Mouse (Mus musculus): ENCODE measurements around the gene Secisbp2l. TPM values are rescaled to one million over a fixed set of nuclear protein-coding genes. Genes with fewer than 3 reads are reported as not detected.
A peak's percentile ranks its signal among the peaks of the same experiment; 100 is the strongest.

The Secisbp2l gene
- polyA plus RNA-seq, 1 experiment from 2014 or later, result 15.2 TPM

DNA sequence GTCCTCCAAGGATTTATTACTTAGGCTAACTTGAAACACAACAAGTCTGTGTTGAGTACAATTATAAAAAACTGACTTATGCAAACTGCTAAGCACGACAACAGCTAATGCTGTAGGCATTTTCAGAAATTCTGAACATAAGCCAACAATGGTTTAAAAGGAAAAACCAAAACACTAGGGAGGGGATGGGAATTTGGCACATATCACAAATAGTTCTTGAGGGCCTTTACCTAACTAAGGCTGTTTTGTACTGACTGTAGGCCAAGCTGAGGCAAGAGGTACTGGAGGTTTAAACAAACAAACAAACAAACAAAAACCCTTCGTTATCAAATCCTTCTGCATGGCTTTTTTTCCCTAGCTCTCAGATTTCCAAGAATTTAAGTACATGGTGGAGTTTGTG lies 1.7 kb downstream of the Secisbp2l start:
- Histone ChIP-seq H3K36me3 (replicated peaks) (no peaks in the 10 kb centered on the region), H3K4me3 (peak overlapping the region; percentile 74; the same call in 1 of the 2 replicates), H3K4me1 (peaks cover 24% of the 10 kb centered on the region), H3K9me3 (no peaks in the 10 kb centered on the region), H3K27ac (no peak overlapping the region), H3K27me3 (ENCODE audit: poor library complexity, severe bottlenecking) (no peaks in the 10 kb centered on the region)
- no peak for DNase-seq (ENCODE audit: extremely low spot score, low spot score)
- 87% methylated on average over 2 of the region's 2 CpGs for WGBS

DNA sequence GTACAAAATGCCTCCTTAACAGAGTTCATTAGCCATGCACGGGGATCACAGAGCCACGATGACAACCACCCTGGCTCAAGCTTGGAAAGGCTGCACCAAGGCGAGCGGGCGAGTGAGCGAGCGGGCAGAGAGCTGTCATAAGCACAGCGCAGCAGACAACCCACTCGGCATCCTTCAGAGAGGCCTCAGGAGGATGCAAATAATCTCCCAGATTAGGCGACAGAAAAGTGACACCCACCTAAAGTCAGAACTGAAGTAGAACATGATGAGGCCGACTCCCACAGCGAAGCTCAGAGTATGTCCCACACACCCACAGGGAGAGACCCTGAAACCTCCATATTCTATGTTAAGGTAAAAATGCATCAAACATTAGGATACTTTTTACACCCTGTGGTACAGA lies 4.3 kb downstream of the Secisbp2l start:
- Histone ChIP-seq H3K4me3 (no peak overlapping the region), H3K27me3 (ENCODE audit: poor library complexity, severe bottlenecking) (no peaks in the 10 kb centered on the region), H3K27ac (no peak overlapping the region), H3K36me3 (replicated peaks) (peaks cover 16% of the 10 kb centered on the region), H3K9me3 (no peaks in the 10 kb centered on the region), H3K4me1 (peaks cover 23% of the 10 kb centered on the region)
- 91% methylated on average over 12 of the region's 12 CpGs for WGBS
- DNase-seq (ENCODE audit: extremely low spot score, low spot score), result no peak

DNA sequence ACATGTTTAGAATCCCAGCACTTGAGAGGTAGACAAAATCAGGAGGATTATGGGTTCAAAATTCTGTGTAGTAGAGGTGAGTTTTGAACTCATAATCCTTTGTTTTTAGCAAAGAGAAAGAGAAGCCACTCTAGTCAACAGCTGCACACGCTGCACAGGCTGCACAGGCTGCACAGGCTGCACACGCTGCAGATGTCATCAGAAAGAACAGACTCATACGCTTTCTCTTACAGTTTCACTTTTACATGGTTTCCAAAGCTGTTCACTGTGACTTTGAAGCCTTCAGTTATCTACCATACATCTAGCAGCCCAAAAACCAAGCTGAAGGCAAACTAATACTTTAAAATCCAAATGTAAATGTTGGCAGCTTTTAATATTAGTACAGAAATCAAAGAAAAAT lies 5.7 kb downstream of the Secisbp2l start:
- 95% methylated on average over 3 of the region's 3 CpGs for WGBS
- DNase-seq (ENCODE audit: extremely low spot score, low spot score), result no peak

GRCm38 (mm10) chr2:125775661-125776060 lies 7.0 kb downstream of the Secisbp2l start:
- WGBS, result 94% methylated on average over 7 of the region's 7 CpGs
- Histone ChIP-seq H3K4me1 (peaks cover 5% of the 10 kb centered on the region; the same call in 1 of the 2 replicates), H3K27ac (no peak overlapping the region), H3K4me3 (no peak overlapping the region), H3K36me3 (replicated peaks) (peaks cover 35% of the 10 kb centered on the region), H3K9me3 (no peaks in the 10 kb centered on the region), H3K27me3 (ENCODE audit: poor library complexity, severe bottlenecking) (no peaks in the 10 kb centered on the region)
- DNase-seq (ENCODE audit: extremely low spot score, low spot score), result no peak

More for the DNA sequence above, 5.7 kb downstream of the Secisbp2l start:
- H3K9me3 ChIP-seq, result no peaks in the 10 kb centered on the region
- no peaks in the 10 kb centered on the region for H3K27me3 ChIP-seq (ENCODE audit: poor library complexity, severe bottlenecking)
- H3K4me3 ChIP-seq, result no peak overlapping the region
- no peak overlapping the region for H3K27ac ChIP-seq
- peaks cover 25% of the 10 kb centered on the region for H3K36me3 ChIP-seq (replicated peaks)
- H3K4me1 ChIP-seq, result peaks cover 18% of the 10 kb centered on the region

DNA sequence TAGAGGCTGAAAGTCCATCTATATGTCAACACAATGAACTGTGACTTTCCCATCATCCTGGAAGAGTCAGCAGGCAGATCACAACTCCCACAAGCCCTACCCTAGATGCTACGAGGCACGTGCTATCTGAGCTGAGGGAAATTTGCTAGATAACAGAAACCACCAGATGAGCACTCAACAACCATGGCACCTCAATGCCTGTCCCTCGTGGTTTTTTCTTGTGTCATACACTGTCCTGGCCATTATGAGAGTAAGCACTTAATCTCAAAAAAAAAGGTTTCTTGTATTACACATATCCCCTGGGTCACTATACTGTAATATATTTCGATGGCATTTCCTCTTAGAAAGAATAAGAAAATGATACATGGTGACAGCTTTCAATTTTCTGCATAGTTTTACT lies 7.8 kb downstream of the Secisbp2l start:
- Histone ChIP-seq H3K27ac (no peak overlapping the region), H3K4me3 (no peak overlapping the region), H3K9me3 (no peaks in the 10 kb centered on the region), H3K36me3 (replicated peaks) (peaks cover 43% of the 10 kb centered on the region), H3K27me3 (ENCODE audit: poor library complexity, severe bottlenecking) (no peaks in the 10 kb centered on the region), H3K4me1 (no peaks in the 10 kb centered on the region)
- DNase-seq (ENCODE audit: extremely low spot score, low spot score), result no peak
- WGBS, result 90% methylated on average over 4 of the region's 4 CpGs

DNA sequence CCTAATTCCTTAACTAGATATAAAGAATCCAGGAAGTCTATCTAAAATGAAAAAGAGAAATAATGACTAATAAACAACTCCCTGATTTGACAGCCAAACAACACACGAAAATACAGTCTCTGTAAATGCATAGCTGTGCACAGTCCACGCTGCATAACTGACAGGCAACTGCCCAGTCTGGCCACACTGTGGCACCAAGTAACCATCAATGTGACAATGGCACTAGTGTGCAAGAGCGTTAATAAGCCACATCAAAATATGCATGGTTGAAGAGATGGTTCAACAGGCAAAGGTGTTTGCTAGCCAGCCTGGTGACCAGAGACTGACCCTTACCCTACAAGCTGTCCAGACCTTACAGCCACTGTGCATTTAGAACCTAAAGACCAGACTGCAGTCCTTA lies 17.6 kb downstream of the Secisbp2l start:
- H3K9me3 ChIP-seq, result no peaks in the 10 kb centered on the region
- H3K27me3 ChIP-seq (ENCODE audit: poor library complexity, severe bottlenecking), result no peaks in the 10 kb centered on the region
- H3K27ac ChIP-seq, result no peak overlapping the region
- DNase-seq (ENCODE audit: extremely low spot score, low spot score), result no peak
- no peaks in the 10 kb centered on the region for H3K4me1 ChIP-seq
- H3K36me3 ChIP-seq (replicated peaks), result peaks cover 85% of the 10 kb centered on the region
- H3K4me3 ChIP-seq, result no peak overlapping the region
- 91% methylated on average over 3 of the region's 3 CpGs for WGBS

- no peaks in the 10 kb centered on the region for H3K4me1 ChIP-seq
- H3K36me3 ChIP-seq (replicated peaks), result peaks cover 85% of the 10 kb centered on the region
- no peaks in the 10 kb centered on the region for H3K27me3 ChIP-seq (ENCODE audit: poor library complexity, severe bottlenecking)
- no peak overlapping the region for H3K27ac ChIP-seq
- no peak for DNase-seq (ENCODE audit: extremely low spot score, low spot score)
- no peaks in the 10 kb centered on the region for H3K9me3 ChIP-seq
- no peak overlapping the region for H3K4me3 ChIP-seq
- 93% methylated on average over 5 of the region's 5 CpGs for WGBS
Measured at GRCm38 (mm10) chr2:125764531-125764930, 18.1 kb downstream of the Secisbp2l start.

DNA sequence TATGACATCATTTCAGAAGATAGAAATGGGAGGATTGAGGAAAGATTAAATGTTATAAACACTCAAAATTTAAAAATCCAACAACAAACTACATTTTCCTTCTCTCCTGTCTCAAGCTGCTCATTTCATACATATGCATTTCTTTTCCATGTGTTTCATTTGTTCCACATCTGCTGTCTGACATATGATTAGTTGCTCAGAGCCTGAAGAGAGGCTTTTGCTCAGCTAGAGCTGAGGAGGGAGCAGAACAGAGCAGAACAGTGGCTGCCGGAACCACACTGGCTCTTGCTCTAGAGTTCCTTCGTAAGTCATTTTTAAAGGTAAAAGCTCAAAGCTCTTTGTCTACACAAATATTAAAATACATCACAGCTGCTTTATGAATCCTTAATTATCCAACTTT lies 33.3 kb downstream of the Secisbp2l start:
- DNase-seq (ENCODE audit: extremely low spot score, low spot score), result no peak
- peaks cover 87% of the 10 kb centered on the region for H3K36me3 ChIP-seq (replicated peaks)
- 98% methylated on average over 2 of the region's 2 CpGs for WGBS

GRCm38 (mm10) chr2:125739338-125739737 lies 43.3 kb downstream of the Secisbp2l start:
- H3K27me3 ChIP-seq (ENCODE audit: poor library complexity, severe bottlenecking), result no peaks in the 10 kb centered on the region
- 86% methylated on average over 6 of the region's 6 CpGs for WGBS
- H3K9me3 ChIP-seq, result no peaks in the 10 kb centered on the region; the same call in 1 of the 2 replicates

More for the DNA sequence above, 33.3 kb downstream of the Secisbp2l start:
- Histone ChIP-seq H3K4me1 (no peaks in the 10 kb centered on the region), H3K9me3 (no peaks in the 10 kb centered on the region), H3K4me3 (no peak overlapping the region), H3K27me3 (ENCODE audit: poor library complexity, severe bottlenecking) (no peaks in the 10 kb centered on the region), H3K27ac (no peak overlapping the region)

DNA sequence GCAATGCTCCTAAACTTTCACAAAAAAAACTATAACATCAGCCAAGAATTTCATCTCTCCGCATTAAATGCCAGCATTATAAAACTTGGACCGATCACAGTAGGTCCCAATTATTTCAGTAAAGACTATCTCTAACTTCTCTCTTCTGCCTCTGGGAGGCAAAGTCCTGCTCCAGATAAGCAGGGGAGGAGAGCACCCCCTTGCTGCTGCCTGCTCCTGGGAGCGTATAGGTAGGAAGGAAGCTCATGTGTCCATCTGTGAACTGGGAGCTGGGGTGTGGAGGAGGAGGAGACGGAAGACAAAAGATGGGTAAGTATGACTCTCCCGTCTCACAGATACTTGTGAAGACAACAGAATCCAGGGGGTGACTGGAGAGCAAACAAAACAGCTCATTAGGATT lies 44.0 kb downstream of the Secisbp2l start:
- DNase-seq (ENCODE audit: extremely low spot score, low spot score), result no peak
- no peaks in the 10 kb centered on the region; the same call in 1 of the 2 replicates for H3K9me3 ChIP-seq
- peaks cover 47% of the 10 kb centered on the region for H3K36me3 ChIP-seq (replicated peaks)
- H3K4me3 ChIP-seq, result no peak overlapping the region
- H3K4me1 ChIP-seq, result no peaks in the 10 kb centered on the region
- 82% methylated on average over 5 of the region's 5 CpGs for WGBS
- H3K27me3 ChIP-seq (ENCODE audit: poor library complexity, severe bottlenecking), result no peaks in the 10 kb centered on the region
- H3K27ac ChIP-seq, result no peak overlapping the region

More at GRCm38 (mm10) chr2:125739338-125739737, 43.3 kb downstream of the Secisbp2l start:
- no peak overlapping the region for H3K4me3 ChIP-seq
- no peak for DNase-seq (ENCODE audit: extremely low spot score, low spot score)
- peaks cover 53% of the 10 kb centered on the region for H3K36me3 ChIP-seq (replicated peaks)
- no peaks in the 10 kb centered on the region for H3K4me1 ChIP-seq
- H3K27ac ChIP-seq, result no peak overlapping the region

- Histone ChIP-seq H3K4me1 (peaks cover 16% of the 10 kb centered on the region), H3K9me3 (no peaks in the 10 kb centered on the region), H3K27me3 (ENCODE audit: poor library complexity, severe bottlenecking) (peaks cover 15% of the 10 kb centered on the region), H3K36me3 (replicated peaks) (peaks cover 22% of the 10 kb centered on the region), H3K4me3 (no peak overlapping the region), H3K27ac (no peak overlapping the region)
- no peak for DNase-seq (ENCODE audit: extremely low spot score, low spot score)
Measured at GRCm38 (mm10) chr2:125736025-125736343, 46.7 kb downstream of the Secisbp2l start.

DNA sequence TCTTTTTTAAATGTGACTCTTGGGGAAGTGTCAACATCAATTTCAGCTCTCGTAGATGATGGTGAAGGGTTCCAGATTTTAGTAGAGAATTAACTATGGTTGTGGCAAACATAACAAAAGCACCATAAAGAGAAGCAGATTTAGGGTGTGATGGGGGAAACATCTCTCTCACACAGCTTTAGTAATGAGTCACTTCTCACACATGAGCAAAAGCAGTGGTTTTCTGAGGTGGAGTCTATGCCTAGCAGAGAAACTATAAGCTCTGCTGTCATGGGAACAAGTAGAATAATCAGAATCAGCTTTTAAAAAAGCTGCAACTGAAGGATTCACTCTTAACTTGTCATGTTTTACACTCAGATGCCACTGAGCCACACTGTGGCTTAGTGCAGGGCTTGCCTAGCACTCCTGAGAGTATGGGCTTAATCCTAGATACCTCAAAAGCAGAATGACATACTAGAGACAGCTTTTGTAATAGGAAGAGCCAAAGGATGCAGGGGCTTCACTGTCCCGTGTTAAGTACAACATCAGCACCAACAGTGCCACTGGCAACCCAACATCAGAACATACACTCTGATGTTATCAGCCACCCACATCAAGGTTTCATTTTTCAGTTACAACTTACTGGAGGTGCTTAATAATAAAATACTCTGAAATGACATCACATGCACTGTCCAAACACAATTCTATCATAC lies 47.2 kb downstream of the Secisbp2l start:
- Histone ChIP-seq H3K4me3 (no peak overlapping the region), H3K4me1 (peaks cover 16% of the 10 kb centered on the region), H3K27me3 (ENCODE audit: poor library complexity, severe bottlenecking) (peaks cover 20% of the 10 kb centered on the region), H3K36me3 (replicated peaks) (peaks cover 19% of the 10 kb centered on the region), H3K27ac (no peak overlapping the region), H3K9me3 (no peaks in the 10 kb centered on the region)
- no peak for DNase-seq (ENCODE audit: extremely low spot score, low spot score)
- 71% methylated on average over 2 of the region's 2 CpGs for WGBS

DNA sequence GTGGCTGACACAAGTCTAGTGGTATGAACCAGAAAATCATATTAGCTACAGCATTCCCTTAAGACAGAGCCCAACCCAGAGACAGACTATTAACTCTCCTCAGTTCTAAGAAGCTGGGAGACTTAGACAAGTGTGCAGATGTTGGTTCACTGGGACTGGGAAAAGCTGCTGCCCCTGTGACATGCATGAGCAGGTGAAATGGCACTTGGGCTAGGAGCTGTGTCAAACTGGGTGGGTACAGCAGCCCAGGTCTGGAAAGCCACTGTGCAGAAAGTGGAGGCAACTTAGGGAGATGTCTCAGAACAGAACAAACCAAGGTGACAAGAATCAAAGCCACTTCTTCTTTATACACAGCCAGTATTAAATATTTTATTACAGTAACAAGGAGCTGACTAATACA lies 47.9 kb downstream of the Secisbp2l start:
- H3K27me3 ChIP-seq (ENCODE audit: poor library complexity, severe bottlenecking), result peaks cover 26% of the 10 kb centered on the region
- peaks cover 16% of the 10 kb centered on the region for H3K4me1 ChIP-seq
- DNase-seq (ENCODE audit: extremely low spot score, low spot score), result no peak
- no peak overlapping the region for H3K4me3 ChIP-seq
- H3K36me3 ChIP-seq (replicated peaks), result peaks cover 11% of the 10 kb centered on the region
- H3K9me3 ChIP-seq, result no peaks in the 10 kb centered on the region
- H3K27ac ChIP-seq, result no peak overlapping the region

Measured in forebrain, embryonic 10.5 days (tissue).